Mouse (Mus musculus) spleen, adult 2 months (tissue): ENCODE measurements around the gene Podn. TPM values are rescaled to one million over a fixed set of nuclear protein-coding genes. Genes with fewer than 3 reads are reported as not detected.

Source experiments
- DNase-seq, 2 experiments: peaks; one replicate each; pipeline versions ENCODE4 v3.0.0 to v3.0.0-alpha.2; 2012 to 2021; ENCODE audit warnings: low spot score in 2 of 2, low read depth in 1 of 2
- H3K27ac ChIP-seq: fragments of 200-500 bp; 2 replicates; pipeline ENCODE4 v1.5.1; 2012; ENCODE audit warnings: low read length, inconsistent platforms; ENCODE audit not compliant: insufficient read depth
- H3K27me3 ChIP-seq: fragments of 200-500 bp; 2 replicates; pipeline ENCODE4 v1.6.1; 2012; ENCODE audit warnings: mild to moderate bottlenecking, moderate library complexity, low read length, inconsistent platforms; ENCODE audit not compliant: control insufficient read depth, insufficient read depth
- H3K36me3 ChIP-seq: fragments of 200-500 bp; 2 replicates; pipeline ENCODE4 v1.6.1; 2012; ENCODE audit warnings: mild to moderate bottlenecking, low read length, inconsistent platforms; ENCODE audit not compliant: control insufficient read depth, insufficient read depth
- H3K4me1 ChIP-seq: fragments of 200-500 bp; 2 replicates; pipeline ENCODE4 v1.6.1; 2011; ENCODE audit warnings: inconsistent platforms; ENCODE audit not compliant: control insufficient read depth, insufficient read depth, insufficient read length
- H3K4me3 ChIP-seq: fragments of 200-500 bp; 2 replicates; pipeline ENCODE4 v1.5.1; 2011; ENCODE audit warnings: mild to moderate bottlenecking, inconsistent platforms; ENCODE audit not compliant: insufficient read depth, insufficient read length; ENCODE audit errors: extremely low read depth
- CTCF ChIP-seq: fragments of 200-500 bp; IDR thresholded peaks from 2 replicates; pipeline ENCODE4 v1.5.1; 2011; ENCODE audit warnings: mild to moderate bottlenecking, inconsistent platforms; ENCODE audit not compliant: insufficient read depth, insufficient read length, insufficient replicate concordance; ENCODE audit errors: extremely low read depth
- POLR2A ChIP-seq: fragments of 200-500 bp; IDR thresholded peaks from 2 replicates; pipeline ENCODE4 v1.6.1; 2011; ENCODE audit warnings: low read depth, low read length, inconsistent platforms
- WGBS: fragments of 180-500 bp; shearing (Covaris S2); methylation state at CpG from one replicate; pipeline ENCODE4 v1.1.7; 2018; 5-methylcytosine and 5-hydroxymethylcytosine counted together
- polyA plus RNA-seq: library from polyadenylated mRNA; depleted of rRNA; stranded (reverse); fragments of >200 nt; gene quantifications from 2 replicates; pipeline ENCODE4 v1.2.3, GENCODE M21; 2012

The Podn gene
- polyA plus RNA-seq, 1 experiment, result 8.0 TPM

DNA sequence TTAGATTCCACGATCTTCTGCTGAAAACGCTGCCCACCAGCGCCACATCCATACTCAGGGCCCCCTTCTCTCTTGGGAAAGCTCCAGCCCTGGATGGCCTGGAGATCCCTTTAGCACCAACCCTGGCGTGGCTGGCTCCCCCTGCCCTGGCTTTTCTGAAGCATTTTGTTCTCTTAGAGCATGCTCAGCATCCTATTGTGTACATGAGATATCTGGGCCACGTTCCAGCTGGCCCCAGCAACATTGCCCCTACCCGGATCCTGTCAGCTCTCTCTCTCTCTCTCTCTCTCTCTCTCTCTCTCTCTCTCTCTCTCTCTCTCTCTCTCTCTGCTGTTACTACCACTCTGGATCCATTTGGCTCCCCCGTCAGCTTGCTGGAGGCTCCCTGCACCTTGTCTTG is 90.9 kb downstream of the Podn start:
- H3K27me3 ChIP-seq, result no peaks in the 10 kb centered on the region
- DNase-seq, result no peak
- no peaks in the 10 kb centered on the region for H3K36me3 ChIP-seq
- 85% methylated on average over 7 of the region's 7 CpGs for WGBS
- H3K4me1 ChIP-seq, result no peaks in the 10 kb centered on the region
- no peak for TF ChIP-seq POLR2A
- TF ChIP-seq CTCF, result no peak
- no peak overlapping the region for H3K27ac ChIP-seq
- no peak overlapping the region for H3K4me3 ChIP-seq

DNA sequence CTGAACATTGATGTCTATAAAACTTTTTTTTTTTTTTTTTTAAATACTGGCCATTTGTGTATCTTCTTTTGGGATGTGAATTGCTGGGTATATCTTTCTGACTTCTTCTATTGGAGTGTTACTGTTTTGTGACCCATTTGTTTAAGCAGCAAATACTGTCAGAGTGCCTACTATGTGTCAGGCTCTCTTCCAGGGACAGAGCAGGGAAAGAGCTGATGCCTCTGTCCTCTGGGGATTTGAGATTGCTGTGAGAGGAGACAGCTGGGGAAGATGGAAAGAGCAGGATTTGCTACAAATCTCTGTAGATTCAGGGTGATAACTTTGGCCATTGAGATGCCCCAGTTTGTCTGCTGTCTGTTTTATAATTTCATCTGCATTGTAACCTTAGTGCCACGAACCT is 96.9 kb downstream of the Podn start:
- TF ChIP-seq CTCF (no peak), POLR2A (no peak)
- H3K27me3 ChIP-seq, result no peaks in the 10 kb centered on the region
- no peaks in the 10 kb centered on the region for H3K4me1 ChIP-seq
- no peaks in the 10 kb centered on the region for H3K36me3 ChIP-seq
- no peak overlapping the region for H3K4me3 ChIP-seq
- no peak for DNase-seq
- H3K27ac ChIP-seq, result no peak overlapping the region
- WGBS, result 68% methylated on average over 1 of the region's 1 CpGs

DNA sequence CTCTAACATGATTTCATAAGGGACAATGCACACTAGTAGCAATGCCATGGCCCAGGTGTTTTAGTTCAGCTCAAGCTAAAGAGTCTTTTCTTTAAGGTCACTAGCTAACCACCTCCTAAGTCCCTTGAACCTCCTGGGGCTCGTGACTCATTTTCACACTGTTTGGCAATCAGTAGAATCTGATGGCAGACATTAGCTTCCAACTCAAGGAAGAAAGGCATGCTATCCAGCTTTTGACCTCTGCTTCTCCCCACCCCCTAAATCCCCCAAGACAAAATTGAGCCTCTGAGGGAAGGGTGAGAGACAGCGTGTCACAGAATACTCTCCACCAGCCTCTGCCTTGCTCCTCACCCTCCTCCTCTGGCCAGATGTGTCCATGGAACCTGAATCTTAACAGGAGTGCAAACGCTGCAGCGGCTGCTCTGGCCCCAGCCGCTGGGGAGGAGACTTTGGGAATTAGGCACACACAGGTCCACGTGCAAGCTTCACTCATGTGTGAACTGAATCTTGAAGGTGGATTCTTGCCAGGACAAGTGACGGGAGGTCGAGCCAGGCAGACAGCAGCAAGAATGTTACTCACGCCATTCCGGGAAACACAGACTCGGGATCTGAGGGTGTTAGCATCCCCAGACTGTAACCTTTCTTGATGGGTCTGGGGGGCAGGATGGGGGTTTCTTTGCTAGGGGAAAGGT is 97.5 kb downstream of the Podn start:
- Histone ChIP-seq H3K4me3 (no peak overlapping the region), H3K27me3 (no peaks in the 10 kb centered on the region), H3K27ac (no peak overlapping the region), H3K4me1 (no peaks in the 10 kb centered on the region), H3K36me3 (no peaks in the 10 kb centered on the region)
- no peak for DNase-seq
- 80% methylated on average over 11 of the region's 11 CpGs for WGBS
- TF ChIP-seq POLR2A (no peak), CTCF (no peak)

DNA sequence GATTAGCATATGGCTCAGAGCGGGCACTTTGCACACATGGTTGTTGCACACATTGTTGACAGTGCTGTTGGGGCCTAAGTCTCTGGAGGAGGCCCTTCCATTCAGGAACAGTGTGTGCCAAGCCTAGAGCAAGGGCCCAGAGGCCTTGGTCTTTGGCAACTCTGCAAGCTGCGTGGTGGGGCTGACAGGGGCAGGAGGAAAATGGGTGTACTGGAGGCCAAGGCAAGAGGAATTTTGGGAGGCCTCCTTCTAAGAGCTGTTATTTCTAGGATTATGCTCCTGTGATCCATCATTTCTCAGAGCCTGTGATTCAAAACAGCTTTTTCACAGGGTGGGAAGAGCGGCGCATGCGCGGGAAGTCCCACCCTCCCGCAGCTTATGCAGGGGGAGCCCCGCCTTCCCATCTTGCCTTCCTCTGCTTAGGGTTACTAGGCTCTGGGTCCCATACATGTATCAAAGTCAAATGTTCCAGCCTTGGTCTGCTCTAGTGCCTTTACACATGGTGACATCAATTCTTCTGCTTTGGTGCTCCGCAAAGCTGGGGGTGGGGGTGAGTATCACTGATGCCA is 99.7 kb downstream of the Podn start:
- Histone ChIP-seq H3K27me3 (no peaks in the 10 kb centered on the region), H3K36me3 (no peaks in the 10 kb centered on the region), H3K4me3 (no peak overlapping the region), H3K4me1 (no peaks in the 10 kb centered on the region), H3K27ac (no peak overlapping the region)
- no peak for DNase-seq
- WGBS, result 92% methylated on average over 9 of the region's 9 CpGs
- no peak for TF ChIP-seq CTCF
- TF ChIP-seq POLR2A, result no peak

DNA sequence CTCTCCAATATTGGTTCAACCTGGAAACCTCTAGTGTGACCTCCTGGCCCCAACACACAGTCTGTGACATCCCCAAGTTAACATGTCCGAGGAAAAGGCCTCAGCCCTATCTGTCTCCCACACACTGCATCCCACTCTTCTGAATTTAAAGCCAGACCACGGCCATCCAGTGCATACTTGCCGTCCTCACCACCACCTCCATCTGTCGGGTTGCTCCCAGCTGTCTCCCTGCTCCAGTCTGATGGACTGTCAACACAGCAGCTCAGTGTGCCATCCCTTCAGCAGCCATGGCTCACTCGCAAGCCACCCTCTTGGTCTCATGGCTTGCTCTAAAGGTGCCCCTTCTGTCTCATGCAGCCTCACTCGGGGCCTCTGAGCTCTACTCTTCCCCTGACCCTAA is 100.5 kb downstream of the Podn start:
- no peaks in the 10 kb centered on the region for H3K36me3 ChIP-seq
- H3K4me3 ChIP-seq, result no peak overlapping the region
- 70% methylated on average over 6 of the region's 6 CpGs for WGBS
- no peak overlapping the region for H3K27ac ChIP-seq
- no peaks in the 10 kb centered on the region for H3K4me1 ChIP-seq
- no peak for TF ChIP-seq POLR2A
- no peak for TF ChIP-seq CTCF
- DNase-seq, result no peak
- no peaks in the 10 kb centered on the region for H3K27me3 ChIP-seq

DNA sequence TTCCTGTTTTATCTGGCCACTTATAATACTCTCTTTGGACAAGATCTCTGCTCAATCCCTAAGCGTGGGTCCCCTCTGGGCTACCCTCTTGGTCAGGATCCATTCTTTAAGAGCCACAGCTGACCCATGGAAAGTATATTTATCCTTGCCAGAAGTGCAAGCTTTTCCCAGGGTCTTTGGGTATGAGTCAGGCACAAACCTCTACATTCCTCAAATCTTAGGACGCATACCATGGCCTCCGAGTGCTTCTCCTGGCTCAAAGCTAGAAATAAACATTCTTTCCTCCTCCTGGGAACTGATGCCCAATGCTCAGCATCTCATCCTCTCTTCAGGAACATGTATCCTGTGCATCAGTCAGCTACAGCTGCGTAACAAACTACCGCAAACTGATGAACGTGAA is 101.2 kb downstream of the Podn start:
- DNase-seq, result no peak
- TF ChIP-seq CTCF (no peak), POLR2A (no peak)
- WGBS, result 90% methylated on average over 6 of the region's 6 CpGs
- H3K4me1 ChIP-seq, result no peaks in the 10 kb centered on the region
- no peaks in the 10 kb centered on the region for H3K27me3 ChIP-seq
- H3K27ac ChIP-seq, result no peak overlapping the region
- no peaks in the 10 kb centered on the region for H3K36me3 ChIP-seq
- H3K4me3 ChIP-seq, result no peak overlapping the region

DNA sequence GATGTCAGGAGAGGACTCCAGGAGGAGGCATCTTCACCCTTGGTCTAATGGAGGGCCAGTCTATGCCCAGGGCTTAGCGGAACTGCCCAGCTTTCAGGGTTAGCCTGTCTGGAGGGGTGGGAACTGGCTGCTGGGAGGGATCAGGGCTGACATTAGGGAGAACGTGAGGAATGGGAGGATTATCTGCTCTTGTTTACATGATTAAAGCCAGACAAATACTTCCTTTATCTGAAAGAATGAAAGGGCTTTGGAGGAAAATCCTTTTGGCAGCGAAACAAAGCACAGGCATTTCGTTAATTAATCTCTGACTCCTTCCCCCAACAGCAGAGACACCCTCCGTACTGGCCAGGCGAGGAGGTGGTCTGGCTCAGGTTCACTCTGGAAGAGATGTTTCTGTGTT is 104.4 kb downstream of the Podn start:
- H3K4me3 ChIP-seq, result no peak overlapping the region
- TF ChIP-seq CTCF, result no peak
- TF ChIP-seq POLR2A, result no peak
- H3K4me1 ChIP-seq, result peaks cover 2% of the 10 kb centered on the region; the same call in 1 of the 2 replicates
- no peak overlapping the region for H3K27ac ChIP-seq
- WGBS, result 78% methylated on average over 6 of the region's 6 CpGs
- no peaks in the 10 kb centered on the region for H3K27me3 ChIP-seq
- no peaks in the 10 kb centered on the region for H3K36me3 ChIP-seq
- no peak for DNase-seq
